Mouse (Mus musculus) testis, adult 2 months (tissue): Measurements from ENCODE around the gene Ifitm1. TPM values are rescaled to one million over a fixed set of nuclear protein-coding genes. Genes with fewer than 3 reads are reported as not detected.
A peak's percentile ranks its signal among the peaks of the same experiment; 100 is the strongest.
"Not testable (repeated sequence)": the region's sequence is repeated elsewhere in the genome, so short reads cannot be mapped to it uniquely, and the experiment has no call there.

ENCODE experiments used
- H3K27ac ChIP-seq: fragments of 200-500 bp; 2 replicates; pipeline ENCODE4 v1.5.1; 2012; ENCODE audit warnings: low read depth, low read length; ENCODE audit not compliant: control insufficient read depth, insufficient read depth
- H3K27me3 ChIP-seq: fragments of 200-500 bp; 2 replicates; pipeline ENCODE4 v1.6.1; 2012; ENCODE audit warnings: mild to moderate bottlenecking, low read length, moderate library complexity; ENCODE audit not compliant: control insufficient read depth, insufficient read depth
- H3K36me3 ChIP-seq: fragments of 200-500 bp; 2 replicates; pipeline ENCODE4 v1.6.1; 2012; ENCODE audit warnings: mild to moderate bottlenecking, low read length; ENCODE audit not compliant: control insufficient read depth, insufficient read depth
- H3K4me1 ChIP-seq: fragments of 200-500 bp; 2 replicates; pipeline ENCODE4 v1.6.1; 2012; ENCODE audit warnings: low read length; ENCODE audit not compliant: control insufficient read depth, insufficient read depth
- H3K4me3 ChIP-seq: fragments of 200-500 bp; 2 replicates; pipeline ENCODE4 v1.5.1; 2012; ENCODE audit warnings: low read depth, mild to moderate bottlenecking, low read length, moderate library complexity, mixed read lengths; ENCODE audit not compliant: control insufficient read depth
- CTCF ChIP-seq: fragments of 200-500 bp; IDR thresholded peaks from 2 replicates; pipeline ENCODE4 v1.5.1; 2012; ENCODE audit warnings: low read depth, mild to moderate bottlenecking, inconsistent platforms, low read length, moderate library complexity; ENCODE audit not compliant: control insufficient read depth, insufficient read depth, insufficient replicate concordance
- POLR2A ChIP-seq: fragments of 200-500 bp; IDR thresholded peaks from 2 replicates; pipeline ENCODE4 v1.6.1; 2012; ENCODE audit warnings: low read depth, mild to moderate bottlenecking, inconsistent platforms, low read length, moderate library complexity; ENCODE audit not compliant: control insufficient read depth
- polyA plus RNA-seq: library from polyadenylated mRNA; depleted of rRNA; stranded (reverse); fragments of >200 nt; gene quantifications from 2 replicates; pipeline ENCODE4 v1.2.3, GENCODE M21; 2012; rRNA removed

Gene Ifitm1
- polyA plus RNA-seq, 1 experiment: 3.0 TPM

DNA sequence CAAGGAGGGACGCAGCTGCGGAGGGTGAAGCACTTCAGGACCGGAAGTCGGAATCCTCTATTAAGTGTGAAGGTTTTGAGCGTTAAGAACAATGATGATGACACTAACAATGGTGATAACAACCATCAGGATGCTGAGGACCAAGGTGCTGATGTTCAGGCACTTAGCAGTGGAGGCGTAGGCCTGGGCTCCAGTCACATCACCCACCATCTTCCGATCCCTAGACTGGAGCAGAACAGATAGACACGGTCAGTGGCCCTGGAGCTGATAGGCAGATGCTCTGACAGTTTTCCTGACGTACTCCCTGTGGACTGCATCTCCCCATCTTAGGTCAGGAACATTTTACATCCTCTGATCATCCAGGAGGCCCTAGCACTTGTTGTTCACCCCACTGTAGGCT, 42.6 kb downstream of the Ifitm1 start:
- H3K4me3 ChIP-seq: peak overlapping the region; percentile 72; the same call in 1 of the 2 replicates
- peaks cover 5% of the 10 kb centered on the region for H3K4me1 ChIP-seq
- no peaks in the 10 kb centered on the region for H3K36me3 ChIP-seq
- TF ChIP-seq CTCF: no peak
- no peak for TF ChIP-seq POLR2A
- H3K27ac ChIP-seq: no peak overlapping the region
- H3K27me3 ChIP-seq: no peaks in the 10 kb centered on the region

DNA sequence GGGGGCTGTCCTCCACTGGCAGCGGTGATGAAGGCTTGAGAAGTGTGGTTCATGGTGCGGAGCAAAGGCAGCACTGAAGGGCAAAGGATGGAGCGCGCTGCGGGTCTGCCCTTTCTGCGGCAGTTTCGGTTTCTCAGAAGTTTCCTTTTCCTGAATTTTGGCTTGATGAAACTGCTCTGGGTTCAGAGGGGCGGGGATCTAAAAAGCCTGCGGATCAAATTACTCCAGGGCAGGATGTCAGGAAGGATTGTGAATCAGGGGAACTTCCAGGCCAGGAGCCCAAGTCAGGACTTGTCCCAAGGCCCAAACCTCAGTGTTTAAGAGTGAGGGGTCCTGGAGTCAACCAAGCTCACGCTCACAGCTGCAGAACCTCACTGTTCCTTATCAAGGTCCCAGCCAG, 43.6 kb downstream of the Ifitm1 start, which contains the start of gene Ifitm3:
TSS of gene Ifitm3 (minus strand) at position 178 of the 400 bp plus-strand sequence.
- peak within 1 kb of the TSS; percentile 72 for H3K4me3 ChIP-seq
- H3K27ac ChIP-seq: peak within 1 kb of the TSS; percentile 73; the same call in 1 of the 2 replicates
- TF ChIP-seq CTCF: no peak
- peak; percentile 23; the same call in 1 of the 2 replicates for TF ChIP-seq POLR2A
- no peaks in the 10 kb centered on the region for H3K27me3 ChIP-seq
- no peaks in the 10 kb centered on the region for H3K36me3 ChIP-seq
- H3K4me1 ChIP-seq: peaks cover 5% of the 10 kb centered on the region

DNA sequence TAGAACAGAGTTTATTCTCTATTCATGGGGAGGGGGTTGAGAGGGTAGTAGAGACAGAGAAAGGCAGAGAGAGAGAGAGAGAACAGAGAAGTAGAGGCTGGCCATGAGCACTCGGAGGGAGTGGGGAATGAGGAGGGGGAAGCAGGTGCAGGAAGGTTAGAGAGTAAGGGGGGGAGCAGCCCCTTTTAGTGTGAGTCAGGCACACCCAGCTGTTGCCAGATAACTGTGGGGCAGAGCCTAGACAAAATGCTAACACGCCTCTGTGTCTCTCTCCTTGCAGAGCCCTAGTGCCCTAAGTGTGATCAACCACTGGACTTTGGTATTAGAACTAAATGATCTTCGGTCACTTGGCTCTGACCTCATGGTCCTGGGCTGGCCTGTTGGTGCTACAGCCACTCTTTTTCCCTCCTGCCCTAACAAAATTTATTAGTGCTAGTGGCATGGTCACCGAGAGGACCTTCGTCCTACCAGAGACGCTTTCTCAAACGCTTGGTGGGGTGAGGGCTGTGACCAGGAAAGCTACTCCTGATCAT, 44.3 kb downstream of the Ifitm1 start:
- no peak overlapping the region for H3K4me3 ChIP-seq
- no peaks in the 10 kb centered on the region for H3K27me3 ChIP-seq

GRCm38 (mm10) chr7:141016707-141017697, 50.0 kb downstream of the Ifitm1 start:
- TF ChIP-seq POLR2A: no peak
- TF ChIP-seq CTCF: no peak
- H3K4me1 ChIP-seq: peaks cover 3% of the 10 kb centered on the region; the same call in 1 of the 2 replicates
- no peaks in the 10 kb centered on the region for H3K27me3 ChIP-seq
- no peak overlapping the region for H3K4me3 ChIP-seq
- no peaks in the 10 kb centered on the region for H3K36me3 ChIP-seq
- no peak overlapping the region for H3K27ac ChIP-seq

More for the DNA sequence above, 44.3 kb downstream of the Ifitm1 start:
- H3K36me3 ChIP-seq: no peaks in the 10 kb centered on the region
- peaks cover 5% of the 10 kb centered on the region for H3K4me1 ChIP-seq
- TF ChIP-seq CTCF (no peak), POLR2A (no peak)
- 0 out of 2 replicates have a peak overlapping the region, but pooled peaks have one; percentile 26 for H3K27ac ChIP-seq

DNA sequence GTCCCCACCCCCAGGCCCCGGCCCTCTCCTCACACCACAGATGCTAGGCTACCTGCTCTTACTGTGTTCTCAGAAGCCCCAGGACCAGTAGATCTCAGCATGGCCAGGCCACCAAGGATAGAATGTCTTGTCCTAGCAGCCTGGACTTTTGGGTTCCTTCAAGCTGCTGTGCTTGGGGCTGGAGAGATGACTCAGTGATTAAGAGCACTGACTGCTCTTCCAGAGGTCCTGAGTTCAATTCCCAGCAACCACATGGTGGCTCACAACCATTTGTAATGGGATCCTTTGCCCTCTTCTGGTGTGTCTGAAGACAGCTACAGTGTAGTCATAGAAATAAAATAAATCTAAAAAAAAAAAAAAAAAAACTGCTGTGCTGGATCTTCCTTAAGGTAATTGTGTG, 50.8 kb downstream of the Ifitm1 start, which contains the start of gene Ifitm6:
TSS of gene Ifitm6 (minus strand) at position 101 of the 400 bp plus-strand sequence.
- H3K4me1 ChIP-seq, H3K27ac ChIP-seq, H3K4me3 ChIP-seq, H3K27me3 ChIP-seq, H3K36me3 ChIP-seq: not testable (repeated sequence)

- Histone ChIP-seq H3K36me3 (no peaks in the 10 kb centered on the region), H3K4me3 (no peak overlapping the region), H3K27me3 (no peaks in the 10 kb centered on the region), H3K27ac (no peak overlapping the region), H3K4me1 (peaks cover 3% of the 10 kb centered on the region; the same call in 1 of the 2 replicates)
- no peak for TF ChIP-seq POLR2A
- TF ChIP-seq CTCF: no peak
These were observed 52.0 kb downstream of the Ifitm1 start for GRCm38 (mm10) chr7:141019028-141019427.

Other genes starting within 250 kb of the Ifitm1 start
- gene Cyp2e1, start 203.5 kb upstream of the Ifitm1 start, polyA plus RNA-seq: 0.33 and 0.84 TPM in 2 replicates
- 249 and 286 TPM in 2 replicates for gene Syce1, start 179.4 kb upstream of the Ifitm1 start, polyA plus RNA-seq
- gene Zfp941, start 145.0 kb upstream of the Ifitm1 start, polyA plus RNA-seq: 1.6 and 1.7 TPM in 2 replicates
- 0.45 TPM in 1 of 2 replicates, not detected in the other for gene Urah, start 132.2 kb upstream of the Ifitm1 start, polyA plus RNA-seq
- gene Scgb1c1, start 121.7 kb upstream of the Ifitm1 start, polyA plus RNA-seq: not detected in 2 replicates
- gene Odf3, start 119.4 kb upstream of the Ifitm1 start, polyA plus RNA-seq: 539 and 573 TPM in 2 replicates
- gene Gm45785, start 110.9 kb upstream of the Ifitm1 start, polyA plus RNA-seq: not detected in 2 replicates
- gene Ric8a, start 110.3 kb upstream of the Ifitm1 start, polyA plus RNA-seq: 33.7 and 34.5 TPM in 2 replicates
- gene Bet1l, start 109.6 kb upstream of the Ifitm1 start, polyA plus RNA-seq: 20.8 and 22.9 TPM in 2 replicates
- 74.8 and 77.4 TPM in 2 replicates for gene Psmd13, start 85.3 kb upstream of the Ifitm1 start, polyA plus RNA-seq
- 78.9 and 86.0 TPM in 2 replicates for gene Sirt3, start 84.9 kb upstream of the Ifitm1 start, polyA plus RNA-seq
- not detected in 2 replicates for gene Cox8b, start 66.8 kb upstream of the Ifitm1 start, polyA plus RNA-seq
- 0.08 and 0.23 TPM in 2 replicates for gene Nlrp6, start 46.3 kb upstream of the Ifitm1 start, polyA plus RNA-seq
- gene Pgghg, start 25.8 kb upstream of the Ifitm1 start, polyA plus RNA-seq: 2.0 and 2.4 TPM in 2 replicates
- 0.15 TPM in 1 of 2 replicates, not detected in the other for gene Ifitm5, start 16.9 kb upstream of the Ifitm1 start, polyA plus RNA-seq
- not detected in 2 replicates for gene Gm45717, start 11.3 kb upstream of the Ifitm1 start, polyA plus RNA-seq
- gene Ifitm2, start 11.2 kb upstream of the Ifitm1 start, polyA plus RNA-seq: 39.0 and 51.4 TPM in 2 replicates
- 15.2 and 23.0 TPM in 2 replicates for gene Ifitm3, start 43.5 kb downstream of the Ifitm1 start, polyA plus RNA-seq
- 0.19 and 0.48 TPM in 2 replicates for gene Ifitm6, start 50.7 kb downstream of the Ifitm1 start, polyA plus RNA-seq
- gene Gm17387, start 61.9 kb downstream of the Ifitm1 start, polyA plus RNA-seq: not detected in 2 replicates
- gene B4galnt4, start 93.9 kb downstream of the Ifitm1 start, polyA plus RNA-seq: 18.0 and 23.7 TPM in 2 replicates
- 0.83 and 0.84 TPM in 2 replicates for gene Pkp3, start 111.0 kb downstream of the Ifitm1 start, polyA plus RNA-seq
- 3.9 and 5.4 TPM in 2 replicates for gene Sigirr, start 133.4 kb downstream of the Ifitm1 start, polyA plus RNA-seq
- 0.30 and 0.32 TPM in 2 replicates for gene Ano9, start 150.6 kb downstream of the Ifitm1 start, polyA plus RNA-seq
- gene Ptdss2, start 155.2 kb downstream of the Ifitm1 start, polyA plus RNA-seq: 329 and 346 TPM in 2 replicates
- 16.6 and 16.7 TPM in 2 replicates for gene Rnh1, start 205.6 kb downstream of the Ifitm1 start, polyA plus RNA-seq
- 41.6 and 46.6 TPM in 2 replicates for gene Hras, start 226.8 kb downstream of the Ifitm1 start, polyA plus RNA-seq
- gene Lrrc56, start 226.9 kb downstream of the Ifitm1 start, polyA plus RNA-seq: 131 and 140 TPM in 2 replicates
- gene Lmntd2, start 246.9 kb downstream of the Ifitm1 start, polyA plus RNA-seq: 216 and 222 TPM in 2 replicates
- 33.5 and 41.7 TPM in 2 replicates for gene Rassf7, start 248.6 kb downstream of the Ifitm1 start, polyA plus RNA-seq